Mouse (Mus musculus) megakaryocyte-erythroid progenitor cell, adult 5-6 weeks (primary cell): Measurements from ENCODE around the gene Smtnl2. TPM values are rescaled to one million over a fixed set of nuclear protein-coding genes. Genes with fewer than 3 reads are reported as not detected.

ENCODE experiments used
- total RNA-seq, 2 experiments: library from RNA; stranded (forward) in 1 of 2; stranded (reverse) in 1 of 2; fragments of 200-1000, 215-1000 nt in 1 of 2; fragments of >200 nt in 1 of 2; fragmentation: Nextera tagmentation in 1 of 2; gene quantifications; 2 replicates each; pipeline ENCODE4 v1.2.3; 2014 to 2017

Gene Smtnl2
- total RNA-seq, 2 experiments from 2014 or later, result 0.50 TPM; not detected in 1

Other genes starting within 250 kb of the Smtnl2 start
- gene Gm43951, start 204.9 kb downstream of the Smtnl2 start, total RNA-seq (2014; fragmentation: Nextera tagmentation), result 0.84 TPM in 1 of 2 replicates, not detected in the other
- not detected in 2 replicates for gene Gm43951, start 204.9 kb downstream of the Smtnl2 start, total RNA-seq (2017)
- 15.7 and 22.5 TPM in 2 replicates for gene 4933427D14Rik, start 204.3 kb downstream of the Smtnl2 start, total RNA-seq (2014; fragmentation: Nextera tagmentation)
- 11.4 and 18.2 TPM in 2 replicates for gene 4933427D14Rik, start 204.3 kb downstream of the Smtnl2 start, total RNA-seq (2017)
- 78.7 and 97.1 TPM in 2 replicates for gene Txndc17, start 204.2 kb downstream of the Smtnl2 start, total RNA-seq (2014; fragmentation: Nextera tagmentation)
- 40.0 and 46.5 TPM in 2 replicates for gene Txndc17, start 204.2 kb downstream of the Smtnl2 start, total RNA-seq (2017)
- 7.8 and 15.3 TPM in 2 replicates for gene Med31, start 196.1 kb downstream of the Smtnl2 start, total RNA-seq (2014; fragmentation: Nextera tagmentation)
- gene Med31, start 196.1 kb downstream of the Smtnl2 start, total RNA-seq (2017), result 8.9 and 18.9 TPM in 2 replicates
- not detected in 2 replicates for gene Slc13a5, start 144.5 kb downstream of the Smtnl2 start, total RNA-seq (2014; fragmentation: Nextera tagmentation)
- not detected in 2 replicates for gene Slc13a5, start 144.5 kb downstream of the Smtnl2 start, total RNA-seq (2017)
- 11.1 and 27.1 TPM in 2 replicates for gene Xaf1, start 110.1 kb downstream of the Smtnl2 start, total RNA-seq (2014; fragmentation: Nextera tagmentation)
- 10.1 and 11.1 TPM in 2 replicates for gene Xaf1, start 110.1 kb downstream of the Smtnl2 start, total RNA-seq (2017)
- not detected in 2 replicates for gene Fbxo39, start 97.3 kb downstream of the Smtnl2 start, total RNA-seq (2014; fragmentation: Nextera tagmentation)
- not detected in 2 replicates for gene Fbxo39, start 97.3 kb downstream of the Smtnl2 start, total RNA-seq (2017)
- not detected in 2 replicates for gene Tekt1, start 49.3 kb downstream of the Smtnl2 start, total RNA-seq (2014; fragmentation: Nextera tagmentation)
- gene Tekt1, start 49.3 kb downstream of the Smtnl2 start, total RNA-seq (2017), result not detected in 2 replicates
- gene Ggt6, start 23.8 kb upstream of the Smtnl2 start, total RNA-seq (2014; fragmentation: Nextera tagmentation), result not detected in 2 replicates
- gene Ggt6, start 23.8 kb upstream of the Smtnl2 start, total RNA-seq (2017), result not detected in 2 replicates
- 215 and 248 TPM in 2 replicates for gene Mybbp1a, start 29.6 kb upstream of the Smtnl2 start, total RNA-seq (2014; fragmentation: Nextera tagmentation)
- gene Mybbp1a, start 29.6 kb upstream of the Smtnl2 start, total RNA-seq (2017), result 185 and 248 TPM in 2 replicates
- gene Spns2, start 78.2 kb upstream of the Smtnl2 start, total RNA-seq (2014; fragmentation: Nextera tagmentation), result 38.3 and 46.8 TPM in 2 replicates
- gene Spns2, start 78.2 kb upstream of the Smtnl2 start, total RNA-seq (2017), result 16.0 and 23.3 TPM in 2 replicates
- gene Spns3, start 138.8 kb upstream of the Smtnl2 start, total RNA-seq (2014; fragmentation: Nextera tagmentation), result 9.2 and 14.0 TPM in 2 replicates
- 3.8 and 7.1 TPM in 2 replicates for gene Spns3, start 138.8 kb upstream of the Smtnl2 start, total RNA-seq (2017)
- gene Ube2g1, start 195.6 kb upstream of the Smtnl2 start, total RNA-seq (2014; fragmentation: Nextera tagmentation), result 27.1 and 37.5 TPM in 2 replicates
- gene Ube2g1, start 195.6 kb upstream of the Smtnl2 start, total RNA-seq (2017), result 35.6 and 54.0 TPM in 2 replicates